Mouse (Mus musculus) kidney, adult 2 months (tissue): ENCODE measurements around the gene Clca3a1. TPM values are rescaled to one million over a fixed set of nuclear protein-coding genes. Genes with fewer than 3 reads are reported as not detected.
"Not testable (repeated sequence)": the region's sequence is repeated elsewhere in the genome, so short reads cannot be mapped to it uniquely, and the experiment has no call there.

ENCODE experiments used
- DNase-seq: peaks from one replicate; pipeline ENCODE4 v3.0.0; 2021
- H3K27ac ChIP-seq: fragments of 200-500 bp; 2 replicates; pipeline ENCODE4 v1.5.1; 2012; ENCODE audit warnings: low read depth, low read length, control low read depth, inconsistent platforms; ENCODE audit not compliant: insufficient read depth
- H3K27me3 ChIP-seq: fragments of 200-500 bp; replicated peaks from 2 replicates; pipeline ENCODE4 v1.6.1; 2012; ENCODE audit warnings: mild to moderate bottlenecking, moderate library complexity, low read length, inconsistent platforms; ENCODE audit not compliant: control insufficient read depth, insufficient read depth
- H3K36me3 ChIP-seq: fragments of 200-500 bp; 2 replicates; pipeline ENCODE4 v1.6.1; 2012; ENCODE audit warnings: mild to moderate bottlenecking, moderate library complexity, low read length, inconsistent platforms; ENCODE audit not compliant: control insufficient read depth, insufficient read depth
- H3K4me1 ChIP-seq: fragments of 200-500 bp; 2 replicates; pipeline ENCODE4 v1.6.1; 2011; ENCODE audit warnings: low read length; ENCODE audit not compliant: control insufficient read depth, insufficient read depth
- H3K4me3 ChIP-seq: fragments of 200-500 bp; 2 replicates; pipeline ENCODE4 v1.5.1; 2011; ENCODE audit warnings: mild to moderate bottlenecking, low read depth, low read length, control low read depth; ENCODE audit not compliant: insufficient read depth
- CTCF ChIP-seq: fragments of 200-500 bp; conservative IDR thresholded peaks from 2 replicates; pipeline ENCODE4 v1.5.1; 2011; ENCODE audit warnings: low read depth, mild to moderate bottlenecking, control low read depth, low read length, moderate library complexity, mixed read lengths; ENCODE audit not compliant: insufficient read depth, insufficient read length
- POLR2A ChIP-seq: fragments of 200-500 bp; IDR thresholded peaks from one replicate; pipeline ENCODE4 v1.6.1; 2011; ENCODE audit warnings: low read depth, low read length, control low read depth
- WGBS: fragments of 180-500 bp; shearing (Covaris S2); methylation state at CpG from one replicate; pipeline ENCODE4 v1.1.7; 2018; 5-methylcytosine and 5-hydroxymethylcytosine counted together
- polyA plus RNA-seq: library from polyadenylated mRNA; depleted of rRNA; stranded (reverse); fragments of >200 nt; gene quantifications from 2 replicates; pipeline ENCODE4 v1.2.3, GENCODE M21; 2012; rRNA removed

Gene Clca3a1
- 3.0 and 4.3 TPM in 2 replicates for polyA plus RNA-seq

DNA sequence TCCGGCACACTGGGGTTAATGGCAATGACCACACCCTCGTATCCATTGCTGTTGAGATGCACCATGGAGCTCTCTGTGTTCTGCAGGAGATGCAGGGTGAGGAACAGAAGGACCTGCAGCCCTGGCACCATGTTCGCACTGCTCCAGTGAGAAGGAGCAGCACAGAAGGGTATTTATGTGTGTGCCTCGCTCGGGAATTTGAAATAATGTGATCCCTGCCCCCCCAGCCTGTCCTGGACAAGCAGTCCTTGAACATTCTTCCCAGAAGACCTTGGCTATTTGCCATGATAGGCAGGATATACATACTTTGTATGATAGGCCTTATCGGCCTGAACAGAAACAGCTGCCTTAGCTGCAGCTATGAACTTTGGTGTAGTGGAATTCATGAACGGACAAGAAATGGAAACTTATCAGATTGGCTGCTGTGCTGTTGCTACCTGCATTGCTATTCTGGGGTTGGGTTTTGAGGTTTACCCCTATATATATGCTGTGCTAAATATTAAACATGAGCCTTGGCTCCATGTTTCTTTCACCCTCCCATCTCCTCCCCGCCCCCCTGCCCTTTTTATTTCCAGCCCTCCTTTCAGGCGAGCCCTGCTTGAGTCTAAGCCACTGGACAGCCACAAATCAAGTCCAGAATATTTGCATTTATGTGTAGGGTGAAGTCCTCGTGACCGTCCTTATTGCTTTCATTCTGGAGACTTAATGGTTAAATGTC lies at the start of gene Clca3a1:
Gene Clca3a1 (minus strand): TSS at position 386 of the 718 bp plus-strand sequence.
- DNase-seq = peak; percentile 19
- 52% methylated on average over 11 of the region's 11 CpGs for WGBS
- no peak for TF ChIP-seq POLR2A
- TF ChIP-seq CTCF = no peak
- Histone ChIP-seq H3K27ac (no peak within 1 kb of the TSS), H3K27me3 (no peaks in the 10 kb centered on the region), H3K4me3 (no peak within 1 kb of the TSS), H3K36me3 (no peaks in the 10 kb centered on the region), H3K4me1 (no peaks in the 10 kb centered on the region)

- H3K36me3 ChIP-seq, H3K27ac ChIP-seq, H3K4me3 ChIP-seq, H3K4me1 ChIP-seq, H3K27me3 ChIP-seq, DNase-seq: not testable (repeated sequence)
- 54% methylated on average over 16 of the region's 17 CpGs for WGBS
Measured at GRCm38 (mm10) chr3:144808153-144808925, 47.6 kb upstream of the Clca3a1 start.

DNA sequence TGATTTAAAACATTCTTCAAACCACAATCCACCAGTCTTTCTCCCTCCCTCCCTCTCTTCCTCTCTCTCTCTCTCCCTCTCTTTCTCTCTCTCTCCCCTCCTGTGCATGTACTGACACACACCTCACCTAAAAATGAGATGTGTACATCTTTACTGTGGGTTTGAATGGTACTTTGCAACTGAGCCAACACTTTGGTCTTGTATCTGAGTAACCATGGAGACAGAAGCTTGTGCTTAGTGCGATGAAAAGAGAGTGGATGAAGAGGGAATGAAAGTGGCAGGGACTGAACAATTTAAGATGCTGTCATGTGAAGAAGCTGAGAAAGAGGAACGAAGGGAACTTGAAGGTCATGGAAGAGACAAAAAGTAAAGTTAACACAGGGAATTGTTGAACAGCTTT lies 45.8 kb upstream of the Clca3a1 start:
- not testable (repeated sequence) for H3K36me3 ChIP-seq, H3K27ac ChIP-seq, DNase-seq, H3K4me1 ChIP-seq, H3K4me3 ChIP-seq, H3K27me3 ChIP-seq
- 75% methylated on average over 2 of the region's 2 CpGs for WGBS

DNA sequence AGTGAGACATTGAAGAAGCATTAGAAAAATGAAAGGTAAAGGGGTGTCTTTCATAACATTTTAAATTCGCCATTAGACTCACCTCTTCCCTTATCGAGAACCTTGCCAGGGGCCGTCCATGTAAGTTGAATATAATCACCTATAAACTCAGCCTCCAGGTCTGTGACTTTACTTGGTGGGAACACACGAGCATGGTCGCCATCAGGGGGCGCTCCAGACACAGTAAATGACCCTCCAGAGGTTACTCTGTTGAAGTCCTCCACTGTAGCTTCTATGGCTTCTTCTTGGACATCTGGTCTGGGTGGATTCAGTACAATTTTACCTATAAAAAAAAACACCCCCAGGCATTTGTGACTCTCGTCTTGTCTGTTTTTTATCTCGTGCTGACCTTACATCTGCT lies 41.1 kb upstream of the Clca3a1 start:
- H3K4me1 ChIP-seq = no peaks in the 10 kb centered on the region
- no peaks in the 10 kb centered on the region for H3K36me3 ChIP-seq
- DNase-seq = peak; percentile 10
- H3K4me3 ChIP-seq = no peak overlapping the region
- TF ChIP-seq POLR2A (no peak), CTCF (peak; percentile 42)
- no peak overlapping the region for H3K27ac ChIP-seq
- WGBS = 42% methylated on average over 8 of the region's 8 CpGs
- H3K27me3 ChIP-seq = no peaks in the 10 kb centered on the region

DNA sequence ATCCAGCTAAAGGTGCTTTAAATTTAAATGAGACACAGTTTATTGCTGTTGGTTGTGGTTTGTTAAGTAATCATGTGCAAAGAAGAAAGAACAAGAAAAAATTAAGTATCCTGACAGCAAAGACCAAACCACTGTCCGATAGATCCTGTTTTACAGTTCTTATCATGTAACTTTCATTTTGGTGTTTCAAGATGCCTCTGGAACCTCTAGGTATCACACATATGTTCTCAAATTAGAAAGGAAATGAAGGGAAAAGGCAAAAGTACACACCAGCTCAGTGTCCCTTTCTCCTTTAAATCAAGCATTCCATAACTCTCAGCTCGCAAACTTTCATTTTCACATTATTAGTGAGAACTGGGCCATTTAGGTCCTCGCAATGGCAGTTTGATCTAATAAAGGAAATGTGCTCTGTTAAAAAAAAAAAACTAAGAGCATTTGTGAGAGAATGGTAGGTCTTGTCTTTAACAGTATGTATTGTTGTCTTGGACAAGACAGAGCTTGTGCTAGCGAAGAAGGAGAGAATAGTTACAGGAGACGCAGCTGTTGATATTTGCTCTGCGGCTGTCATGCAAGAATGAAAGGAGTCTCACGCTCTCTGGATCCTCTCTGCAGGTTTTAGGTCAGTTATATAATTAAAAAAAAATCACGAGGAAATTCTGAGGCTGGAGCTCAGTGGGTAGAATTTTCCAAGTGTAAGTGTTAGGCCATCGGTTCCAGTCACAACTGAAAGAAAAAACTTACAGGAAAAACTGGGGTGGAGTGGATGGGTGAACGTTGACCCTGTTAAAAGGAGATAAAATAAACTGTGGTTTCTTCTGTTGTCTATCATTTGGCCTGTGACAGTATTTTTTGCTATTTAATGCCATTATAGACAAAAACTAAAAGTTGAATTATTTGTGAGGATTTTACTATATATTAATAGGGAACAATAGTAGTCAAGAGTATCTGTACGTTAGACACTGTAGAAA lies 24.7 kb upstream of the Clca3a1 start:
- no peak for DNase-seq
- 86% methylated on average over 11 of the region's 11 CpGs for WGBS
- no peaks in the 10 kb centered on the region for H3K27me3 ChIP-seq
- no peak overlapping the region for H3K27ac ChIP-seq
- H3K4me1 ChIP-seq = no peaks in the 10 kb centered on the region
- TF ChIP-seq POLR2A (no peak), CTCF (no peak)
- no peaks in the 10 kb centered on the region for H3K36me3 ChIP-seq
- no peak overlapping the region for H3K4me3 ChIP-seq

DNA sequence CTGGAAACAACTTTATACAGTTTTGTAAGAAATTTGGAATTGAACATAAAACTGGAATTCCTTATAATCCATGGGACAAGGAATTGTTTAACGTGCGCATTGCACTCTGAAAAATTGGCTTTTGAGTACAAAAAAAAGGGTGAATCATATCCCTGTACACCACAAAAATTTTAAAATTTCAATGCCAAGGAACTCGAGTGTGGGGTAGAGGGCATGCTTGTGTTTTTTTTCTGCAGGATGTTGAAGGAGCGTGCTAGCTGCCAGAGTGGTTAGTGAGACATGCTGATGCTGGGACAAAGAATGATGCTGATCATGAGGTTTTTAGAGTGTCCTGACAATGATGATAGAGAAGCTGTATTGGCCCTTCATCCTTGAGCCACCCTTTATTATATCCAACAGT lies 4.4 kb upstream of the Clca3a1 start:
- Histone ChIP-seq H3K4me3 (no peak overlapping the region), H3K27ac (no peak overlapping the region), H3K27me3 (no peaks in the 10 kb centered on the region), H3K4me1 (no peaks in the 10 kb centered on the region), H3K36me3 (no peaks in the 10 kb centered on the region)
- no peak for TF ChIP-seq CTCF
- no peak for TF ChIP-seq POLR2A
- DNase-seq = no peak
- WGBS = 87% methylated on average over 4 of the region's 4 CpGs

DNA sequence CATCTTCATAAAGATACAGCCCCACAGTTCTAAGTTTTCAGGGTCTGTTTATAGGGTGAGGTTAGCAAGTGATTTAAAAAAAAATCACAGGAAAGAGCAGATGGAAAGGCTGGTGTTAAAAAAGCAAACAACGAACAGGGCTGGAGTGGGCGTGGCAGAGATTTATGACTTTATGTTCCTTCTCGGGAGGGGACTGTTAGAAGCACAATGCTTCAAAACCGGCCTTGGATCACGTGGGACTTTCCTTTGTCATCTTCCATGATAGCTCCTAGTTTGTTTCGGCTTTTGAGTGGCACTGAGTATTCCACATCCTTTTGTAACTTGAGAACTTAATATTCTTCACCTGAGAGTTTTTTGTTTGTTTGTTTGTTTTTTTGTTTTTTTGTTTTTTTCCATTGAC lies 677 bp upstream of the Clca3a1 start:
- whole genome bisulfite sequencing = 20% methylated on average over 6 of the region's 6 CpGs
- DNase-seq = no peak
- Histone ChIP-seq H3K4me1 (no peaks in the 10 kb centered on the region), H3K27me3 (no peaks in the 10 kb centered on the region), H3K4me3 (no peak overlapping the region), H3K36me3 (no peaks in the 10 kb centered on the region), H3K27ac (no peak overlapping the region)
- no peak for TF ChIP-seq CTCF
- TF ChIP-seq POLR2A = no peak
